Mouse (Mus musculus) B cell, adult 2 months (primary cell): ENCODE measurements around the gene Vmn2r45.
"Not testable (repeated sequence)": the region's sequence is repeated elsewhere in the genome, so short reads cannot be mapped to it uniquely, and the experiment has no call there.

Experiments
- DNase-seq, 2 experiments: peaks; one replicate each; pipeline ENCODE4 v3.0.0; 2022

Gene Vmn2r45

DNA sequence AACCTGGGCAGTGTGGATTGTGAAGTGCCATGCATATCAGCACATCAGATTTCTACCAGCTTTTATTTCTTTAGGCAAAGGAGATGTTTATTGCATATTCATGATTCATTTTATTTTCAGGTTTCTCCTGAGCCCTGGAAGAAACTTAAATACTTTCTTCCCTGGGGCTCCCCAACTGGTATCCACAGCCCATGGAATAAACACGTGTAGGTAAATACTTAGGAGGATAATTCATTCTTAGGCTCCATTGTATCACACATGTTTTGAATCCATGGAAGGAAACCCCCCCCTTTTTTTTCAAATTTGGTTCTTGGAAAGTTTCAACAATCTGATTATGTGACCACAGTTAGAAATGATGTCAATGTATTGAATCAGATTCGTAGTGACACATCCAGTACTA lies at the start of gene Vmn2r45:
Gene Vmn2r45, minus strand, starts transcription at position 101 of the 400 bp plus-strand sequence.
- not testable (repeated sequence) for DNase-seq
